Mouse (Mus musculus) liver, adult 2 months (tissue): Measurements from ENCODE around the gene Vav3. TPM values are rescaled to one million over a fixed set of nuclear protein-coding genes. Genes with fewer than 3 reads are reported as not detected.

Experiments
- DNase-seq: peaks from one replicate; pipeline ENCODE4 v3.0.0-alpha.2; 2011; ENCODE audit warnings: low read depth, low spot score; ENCODE audit errors: extremely low read depth
- H3K27ac ChIP-seq: fragments of 200-500 bp; replicated peaks from 2 replicates; pipeline ENCODE4 v1.5.1; 2012; ENCODE audit warnings: low read depth, mild to moderate bottlenecking, control low read depth, inconsistent platforms, low read length; ENCODE audit not compliant: insufficient read depth
- H3K27me3 ChIP-seq: fragments of 200-500 bp; 2 replicates; pipeline ENCODE4 v1.6.1; 2012; ENCODE audit warnings: mild to moderate bottlenecking, moderate library complexity, low read length, inconsistent platforms; ENCODE audit not compliant: control insufficient read depth, insufficient read depth
- H3K36me3 ChIP-seq: fragments of 200-500 bp; 2 replicates; pipeline ENCODE4 v1.6.1; 2012; ENCODE audit warnings: low read length, inconsistent platforms; ENCODE audit not compliant: control insufficient read depth, insufficient read depth
- H3K4me1 ChIP-seq: fragments of 200-500 bp; 2 replicates; pipeline ENCODE4 v1.6.1; 2011; ENCODE audit warnings: low read length; ENCODE audit not compliant: control insufficient read depth, insufficient read depth
- H3K4me3 ChIP-seq: fragments of 200-500 bp; 2 replicates; pipeline ENCODE4 v1.5.1; 2011; ENCODE audit warnings: low read depth, mild to moderate bottlenecking, control low read depth, low read length, moderate library complexity; ENCODE audit not compliant: insufficient read depth
- H3K79me2 ChIP-seq: fragments of 200-500 bp; 2 replicates; pipeline ENCODE4 v1.6.1; 2012; ENCODE audit warnings: inconsistent platforms, mild to moderate bottlenecking, low read length, moderate library complexity; ENCODE audit not compliant: control insufficient read depth, insufficient read depth
- H3K9ac ChIP-seq: fragments of 200-500 bp; 2 replicates; pipeline ENCODE4 v1.6.1; 2012; ENCODE audit warnings: low read depth, mild to moderate bottlenecking, control low read depth, inconsistent platforms, low read length
- CTCF ChIP-seq: fragments of 200-500 bp; IDR thresholded peaks from 2 replicates; pipeline ENCODE4 v1.5.1; 2011; ENCODE audit warnings: low read depth, low read length, control low read depth
- POLR2A ChIP-seq: fragments of 200-500 bp; IDR thresholded peaks from 2 replicates; pipeline ENCODE4 v1.6.1; 2011; ENCODE audit warnings: low read length, control low read depth; ENCODE audit not compliant: insufficient read depth; ENCODE audit errors: extremely low read depth
- WGBS: fragments of 180-500 bp; shearing (Covaris S2); methylation state at CpG from one replicate; pipeline ENCODE4 v1.1.7; 2018; 5-methylcytosine and 5-hydroxymethylcytosine counted together
- polyA plus RNA-seq: library from polyadenylated mRNA; depleted of rRNA; stranded (reverse); fragments of >200 nt; gene quantifications from 2 replicates; pipeline ENCODE4 v1.2.3, GENCODE M21; 2012
- total RNA-seq: library from RNA; depleted of rRNA; stranded (reverse); fragments of >200 nt; gene quantifications from 2 replicates; pipeline ENCODE4 v1.2.3, GENCODE M21; 2014

The Vav3 gene
- total and polyA plus RNA-seq, 2 experiments, result 0.29 to 3.0 TPM

DNA sequence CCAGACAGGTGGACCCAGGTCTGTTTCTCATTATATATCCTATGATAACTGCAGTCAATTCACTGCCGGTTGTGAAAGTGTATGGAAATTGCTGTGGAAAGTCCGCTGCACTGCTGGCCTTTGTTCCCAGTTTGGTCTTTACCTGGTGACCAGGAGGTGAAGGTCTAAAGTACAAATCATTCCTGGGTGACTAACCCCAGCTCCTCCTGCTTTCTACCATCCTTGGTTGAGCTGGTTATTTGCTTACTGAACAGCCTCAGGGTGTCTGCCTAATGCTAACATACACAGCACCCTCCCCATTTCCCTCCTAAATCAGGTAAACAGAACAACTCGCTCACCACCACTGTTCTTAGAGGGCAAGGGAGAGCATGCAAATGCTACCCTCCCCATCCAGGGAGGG, 237.9 kb downstream of the Vav3 start:
- no peak overlapping the region for H3K27ac ChIP-seq
- no peaks in the 10 kb centered on the region for H3K79me2 ChIP-seq
- H3K4me3 ChIP-seq, result no peak overlapping the region
- no peak for TF ChIP-seq CTCF
- no peak for TF ChIP-seq POLR2A
- no peak overlapping the region for H3K9ac ChIP-seq
- 24% methylated on average over 3 of the region's 3 CpGs for WGBS
- H3K36me3 ChIP-seq, result no peaks in the 10 kb centered on the region
- peak; percentile 62 for DNase-seq
- H3K27me3 ChIP-seq, result no peaks in the 10 kb centered on the region
- H3K4me1 ChIP-seq, result no peaks in the 10 kb centered on the region

DNA sequence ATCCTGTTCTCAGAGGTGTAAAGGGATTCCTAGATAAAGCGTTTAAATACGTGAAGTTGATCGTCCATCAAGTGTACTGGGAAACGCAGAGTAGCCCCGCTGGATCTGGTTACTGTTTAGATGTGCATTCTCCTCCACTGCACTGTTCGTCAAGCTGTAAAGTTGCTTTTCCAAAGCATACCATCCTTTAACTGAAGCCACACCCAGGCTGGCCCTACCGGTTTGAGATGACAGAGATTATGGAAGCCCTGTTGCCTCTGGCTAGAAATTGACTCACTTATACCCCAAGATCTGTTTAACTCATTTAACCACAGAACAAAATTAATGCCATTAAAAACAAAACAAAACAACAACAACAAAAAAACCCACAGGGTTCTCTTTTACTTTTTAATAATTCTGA, 238.5 kb downstream of the Vav3 start:
- 81% methylated on average over 7 of the region's 7 CpGs for WGBS
- Histone ChIP-seq H3K36me3 (no peaks in the 10 kb centered on the region), H3K27ac (no peak overlapping the region), H3K9ac (no peak overlapping the region), H3K79me2 (no peaks in the 10 kb centered on the region), H3K4me3 (no peak overlapping the region), H3K27me3 (no peaks in the 10 kb centered on the region), H3K4me1 (no peaks in the 10 kb centered on the region)
- no peak for TF ChIP-seq POLR2A
- no peak for TF ChIP-seq CTCF
- no peak for DNase-seq

DNA sequence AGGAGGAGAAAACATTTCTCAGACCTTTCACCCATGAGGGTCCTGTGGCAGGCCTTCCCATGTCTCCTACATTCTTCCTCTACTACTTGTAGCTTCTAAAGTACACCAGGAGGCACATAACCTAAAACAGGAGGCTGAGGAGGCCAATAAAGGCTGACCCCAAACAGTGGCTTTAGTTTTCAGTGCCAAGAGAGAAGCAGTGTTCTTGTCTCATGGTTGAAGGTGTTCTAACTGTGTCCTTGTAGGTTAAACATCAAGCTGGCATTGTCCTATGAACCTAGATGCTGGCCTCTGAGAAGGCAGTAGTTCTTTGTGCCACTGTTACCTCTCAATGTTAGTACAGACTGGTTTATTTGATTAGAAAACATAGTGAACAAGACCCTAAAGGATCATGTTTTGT, 245.5 kb downstream of the Vav3 start:
- no peaks in the 10 kb centered on the region for H3K36me3 ChIP-seq
- H3K9ac ChIP-seq, result no peak overlapping the region
- H3K79me2 ChIP-seq, result no peaks in the 10 kb centered on the region
- H3K27me3 ChIP-seq, result no peaks in the 10 kb centered on the region
- DNase-seq, result no peak
- no peak overlapping the region for H3K4me3 ChIP-seq
- TF ChIP-seq POLR2A, result no peak
- TF ChIP-seq CTCF, result no peak
- H3K4me1 ChIP-seq, result no peaks in the 10 kb centered on the region
- no peak overlapping the region for H3K27ac ChIP-seq

DNA sequence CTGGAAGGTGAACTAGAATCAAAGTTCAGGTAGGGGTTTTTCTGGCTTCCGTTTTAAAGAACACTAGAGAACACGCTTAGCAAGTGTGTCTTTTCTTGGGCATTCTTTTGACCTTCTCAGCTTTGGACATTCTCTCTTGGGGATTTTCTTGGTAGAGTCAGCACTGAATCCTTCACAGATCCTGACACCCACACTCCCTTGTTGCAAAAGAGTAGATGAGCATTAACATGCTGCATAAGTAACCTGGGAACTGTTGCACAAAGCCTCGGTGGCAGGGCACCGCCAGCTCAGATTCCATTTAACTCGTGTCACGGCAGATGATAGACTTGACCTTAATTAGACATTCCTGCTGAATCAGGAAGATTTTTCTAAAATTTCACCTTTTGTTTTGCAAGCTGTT, 252.5 kb downstream of the Vav3 start:
- WGBS, result 89% methylated on average over 6 of the region's 6 CpGs
- no peaks in the 10 kb centered on the region for H3K36me3 ChIP-seq
- no peak for DNase-seq
- H3K9ac ChIP-seq, result no peak overlapping the region
- H3K4me3 ChIP-seq, result no peak overlapping the region
- no peaks in the 10 kb centered on the region for H3K79me2 ChIP-seq
- H3K27me3 ChIP-seq, result no peaks in the 10 kb centered on the region
- TF ChIP-seq POLR2A (no peak), CTCF (no peak)
- no peaks in the 10 kb centered on the region for H3K4me1 ChIP-seq
- no peak overlapping the region for H3K27ac ChIP-seq

DNA sequence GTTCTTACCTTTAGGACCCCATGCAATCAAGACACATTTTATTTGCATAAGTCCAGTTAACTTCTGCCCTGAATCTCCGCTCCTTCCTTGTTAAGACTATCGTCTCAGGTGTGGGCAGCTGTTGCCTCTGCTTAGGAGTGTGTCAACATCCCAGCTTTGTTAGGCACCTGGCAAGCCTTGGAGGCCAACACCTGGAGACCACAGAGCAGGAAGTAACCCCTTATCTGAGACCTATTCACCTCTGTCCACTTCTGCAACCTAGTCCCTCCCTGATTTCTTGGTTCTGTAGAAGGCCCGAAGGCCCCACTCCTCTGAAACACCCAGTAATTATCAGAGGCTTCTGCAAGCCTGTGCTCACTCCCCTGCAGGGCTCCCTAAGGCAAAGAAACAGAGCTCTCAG, 255.6 kb downstream of the Vav3 start:
- WGBS, result 51% methylated on average over 3 of the region's 3 CpGs
- no peak overlapping the region for H3K27ac ChIP-seq

DNA sequence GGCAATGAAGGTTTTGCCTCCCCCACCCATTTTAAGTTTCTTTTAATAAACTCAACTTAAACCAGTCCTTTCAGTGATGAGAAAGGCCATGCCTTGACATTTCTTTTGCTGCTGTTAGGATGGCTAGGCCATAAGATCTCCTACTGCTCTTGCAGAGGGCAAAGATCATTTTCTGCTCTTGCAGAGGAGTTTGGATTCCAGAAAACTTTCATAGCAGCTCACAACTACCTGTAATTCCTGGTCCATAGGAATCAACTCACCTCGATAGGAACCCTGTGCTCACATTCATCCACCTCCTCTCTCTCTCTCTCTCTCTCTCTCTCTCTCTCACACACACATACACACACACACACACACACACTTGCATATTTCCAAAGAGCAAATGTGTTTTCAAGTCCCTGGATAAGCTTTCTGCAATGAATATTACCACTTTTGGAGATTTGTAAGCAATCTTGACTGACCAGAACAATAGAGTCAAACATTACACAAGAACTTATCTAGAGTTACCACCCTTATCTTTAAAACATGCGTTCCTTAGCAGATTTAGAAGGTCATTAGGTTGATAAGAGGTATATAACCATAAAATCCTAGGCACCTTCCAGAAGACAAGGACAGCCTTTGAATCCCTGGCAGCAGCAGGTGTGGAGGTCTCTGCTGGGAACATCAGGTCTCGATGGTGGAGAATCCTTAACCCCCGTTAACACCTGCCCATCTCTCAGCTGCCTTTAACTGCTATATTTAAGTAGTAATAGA, 260.4 kb downstream of the Vav3 start:
- H3K4me3 ChIP-seq, result no peak overlapping the region
- H3K36me3 ChIP-seq, result no peaks in the 10 kb centered on the region
- H3K27me3 ChIP-seq, result no peaks in the 10 kb centered on the region
- no peaks in the 10 kb centered on the region for H3K4me1 ChIP-seq
- no peak overlapping the region for H3K27ac ChIP-seq
- no peaks in the 10 kb centered on the region for H3K79me2 ChIP-seq
- TF ChIP-seq POLR2A (no peak), CTCF (no peak)
- WGBS, result 45% methylated on average over 4 of the region's 4 CpGs
- DNase-seq, result no peak
- H3K9ac ChIP-seq, result no peak overlapping the region

More for the DNA sequence above, 255.6 kb downstream of the Vav3 start:
- H3K9ac ChIP-seq, result no peak overlapping the region
- TF ChIP-seq CTCF (no peak), POLR2A (no peak)
- H3K36me3 ChIP-seq, result no peaks in the 10 kb centered on the region
- no peaks in the 10 kb centered on the region for H3K27me3 ChIP-seq
- no peak for DNase-seq
- no peaks in the 10 kb centered on the region for H3K4me1 ChIP-seq
- no peaks in the 10 kb centered on the region for H3K79me2 ChIP-seq
- H3K4me3 ChIP-seq, result no peak overlapping the region
